Mouse (Mus musculus): ENCODE measurements at regions not wholly inside any gene's neighbourhood (a gene's known extent, or its start where the extent isn't known, plus 50 kb on each side); places are given as distances from the start of the nearest gene placed in this dataset.
A peak's percentile ranks its signal among the peaks of the same experiment; 100 is the strongest.

- no peak overlapping the region for H3K9ac ChIP-seq (ENCODE audit: low read length)
- no peaks in the 10 kb centered on the region for H3K27me3 ChIP-seq (replicated peaks; ENCODE audit: control insufficient read depth, insufficient read depth, low read length)
- ATAC-seq (replicated peaks; ENCODE audit: low FRiP score, low TSS enrichment, low read depth) (no peak), DNase-seq (ENCODE audit: low spot score) (no peak)
- H3K4me2 ChIP-seq (ENCODE audit: low read length), result no peak overlapping the region
- WGBS, result 54% methylated on average over 7 of the region's 7 CpGs
- H3K9me3 ChIP-seq (ENCODE audit: control insufficient read depth, low read length), result no peaks in the 10 kb centered on the region
- H3K4me1 ChIP-seq (replicated peaks; ENCODE audit: control insufficient read depth, insufficient read depth, low read length), result no peaks in the 10 kb centered on the region
- H3K36me3 ChIP-seq (ENCODE audit: control insufficient read depth, insufficient read depth, low read length), result no peaks in the 10 kb centered on the region
- no peak overlapping the region for H3K4me3 ChIP-seq (ENCODE audit: low read depth, low read length)
- no peak overlapping the region for H3K27ac ChIP-seq (ENCODE audit: low read depth)
Measured at GRCm38 (mm10) chr4:40357088-40357853, 78.0 kb upstream of the Ndufb6 start.

GRCm38 (mm10) chr4:40355791-40356450 is 76.7 kb upstream of the Ndufb6 start:
- 56% methylated on average over 3 of the region's 3 CpGs for WGBS
- Histone ChIP-seq H3K9ac (ENCODE audit: low read length) (no peak overlapping the region), H3K4me3 (ENCODE audit: low read depth, low read length) (no peak overlapping the region), H3K27me3 (replicated peaks; ENCODE audit: control insufficient read depth, insufficient read depth, low read length) (no peaks in the 10 kb centered on the region), H3K4me1 (replicated peaks; ENCODE audit: control insufficient read depth, insufficient read depth, low read length) (no peaks in the 10 kb centered on the region), H3K36me3 (ENCODE audit: control insufficient read depth, insufficient read depth, low read length) (no peaks in the 10 kb centered on the region), H3K9me3 (ENCODE audit: control insufficient read depth, low read length) (no peaks in the 10 kb centered on the region), H3K27ac (ENCODE audit: low read depth) (no peak overlapping the region), H3K4me2 (ENCODE audit: low read length) (no peak overlapping the region)
- DNase-seq (ENCODE audit: low spot score), result peak; percentile 34
- ATAC-seq (replicated peaks; ENCODE audit: low FRiP score, low TSS enrichment, low read depth), result no peak

DNA sequence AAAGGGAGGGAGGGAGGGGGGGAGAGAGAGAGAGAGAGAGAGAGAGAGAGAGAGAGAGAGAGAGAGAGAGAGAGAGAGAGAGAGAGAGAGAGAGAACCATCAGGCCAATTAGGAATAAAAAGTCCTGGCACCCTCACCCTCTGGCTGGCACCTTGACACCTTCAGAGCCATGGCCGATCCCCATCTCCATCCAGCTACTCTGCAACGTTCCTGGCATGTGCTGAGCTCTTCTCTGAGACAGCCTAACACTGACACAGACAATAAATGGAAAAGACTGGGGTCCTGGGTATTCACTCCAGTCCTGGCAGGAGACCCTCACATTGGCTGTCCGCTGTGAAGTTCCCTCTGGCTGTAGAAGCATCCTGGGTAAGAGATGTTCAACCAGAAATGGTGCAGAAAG is 75.2 kb upstream of the Ndufb6 start:
- Histone ChIP-seq H3K36me3 (ENCODE audit: control insufficient read depth, insufficient read depth, low read length) (no peaks in the 10 kb centered on the region), H3K27ac (ENCODE audit: low read depth) (no peak overlapping the region), H3K27me3 (replicated peaks; ENCODE audit: control insufficient read depth, insufficient read depth, low read length) (no peaks in the 10 kb centered on the region), H3K9me3 (ENCODE audit: control insufficient read depth, low read length) (no peaks in the 10 kb centered on the region), H3K4me2 (ENCODE audit: low read length) (no peak overlapping the region), H3K4me3 (ENCODE audit: low read depth, low read length) (no peak overlapping the region), H3K4me1 (replicated peaks; ENCODE audit: control insufficient read depth, insufficient read depth, low read length) (no peaks in the 10 kb centered on the region), H3K9ac (ENCODE audit: low read length) (no peak overlapping the region)
- WGBS, result 78% methylated on average over 3 of the region's 3 CpGs
- DNase-seq (ENCODE audit: low spot score) (peak; percentile 34), ATAC-seq (replicated peaks; ENCODE audit: low FRiP score, low TSS enrichment, low read depth) (no peak)

- H3K9me3 ChIP-seq (ENCODE audit: control insufficient read depth, low read length), result no peaks in the 10 kb centered on the region
- H3K4me1 ChIP-seq (replicated peaks; ENCODE audit: control insufficient read depth, insufficient read depth, low read length), result no peaks in the 10 kb centered on the region
- ATAC-seq (replicated peaks; ENCODE audit: low FRiP score, low TSS enrichment, low read depth) (no peak), DNase-seq (ENCODE audit: low spot score) (peak; percentile 18)
- no peaks in the 10 kb centered on the region for H3K27me3 ChIP-seq (replicated peaks; ENCODE audit: control insufficient read depth, insufficient read depth, low read length)
- no peak overlapping the region for H3K9ac ChIP-seq (ENCODE audit: low read length)
- no peak overlapping the region for H3K4me2 ChIP-seq (ENCODE audit: low read length)
- no peak overlapping the region for H3K27ac ChIP-seq (ENCODE audit: low read depth)
- WGBS, result 75% methylated on average over 7 of the region's 7 CpGs
- no peaks in the 10 kb centered on the region for H3K36me3 ChIP-seq (ENCODE audit: control insufficient read depth, insufficient read depth, low read length)
- H3K4me3 ChIP-seq (ENCODE audit: low read depth, low read length), result no peak overlapping the region
Measured at GRCm38 (mm10) chr4:40351648-40352047, 72.4 kb upstream of the Ndufb6 start.

DNA sequence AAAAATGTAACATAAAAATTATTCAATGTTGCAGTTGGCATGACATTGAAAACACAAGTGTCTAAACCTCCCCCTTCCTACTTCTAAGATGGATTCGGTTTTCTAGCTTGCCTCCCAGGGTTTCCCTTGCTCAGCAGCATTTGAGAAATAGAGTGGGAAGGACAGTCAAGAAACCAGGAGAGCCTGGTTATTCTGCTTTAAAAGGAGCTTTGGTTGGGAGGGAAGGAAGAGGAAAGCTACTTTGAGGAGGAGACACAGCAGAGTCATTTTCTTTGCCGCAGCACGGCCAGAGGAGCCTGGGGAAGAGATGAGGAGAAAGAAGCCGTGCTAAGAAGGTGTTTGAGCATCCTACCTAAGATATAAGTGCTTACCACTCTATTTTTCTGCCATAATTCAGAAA is 71.9 kb upstream of the Ndufb6 start:
- 78% methylated on average over 4 of the region's 4 CpGs for WGBS
- no peaks in the 10 kb centered on the region for H3K4me1 ChIP-seq (replicated peaks; ENCODE audit: control insufficient read depth, insufficient read depth, low read length)
- no peak overlapping the region for H3K4me2 ChIP-seq (ENCODE audit: low read length)
- no peaks in the 10 kb centered on the region for H3K36me3 ChIP-seq (ENCODE audit: control insufficient read depth, insufficient read depth, low read length)
- no peak overlapping the region for H3K4me3 ChIP-seq (ENCODE audit: low read depth, low read length)
- ATAC-seq (replicated peaks; ENCODE audit: low FRiP score, low TSS enrichment, low read depth) (no peak), DNase-seq (ENCODE audit: low spot score) (peak; percentile 43)
- H3K27me3 ChIP-seq (replicated peaks; ENCODE audit: control insufficient read depth, insufficient read depth, low read length), result no peaks in the 10 kb centered on the region
- H3K27ac ChIP-seq (ENCODE audit: low read depth), result no peak overlapping the region
- no peaks in the 10 kb centered on the region for H3K9me3 ChIP-seq (ENCODE audit: control insufficient read depth, low read length)
- no peak overlapping the region for H3K9ac ChIP-seq (ENCODE audit: low read length)

DNA sequence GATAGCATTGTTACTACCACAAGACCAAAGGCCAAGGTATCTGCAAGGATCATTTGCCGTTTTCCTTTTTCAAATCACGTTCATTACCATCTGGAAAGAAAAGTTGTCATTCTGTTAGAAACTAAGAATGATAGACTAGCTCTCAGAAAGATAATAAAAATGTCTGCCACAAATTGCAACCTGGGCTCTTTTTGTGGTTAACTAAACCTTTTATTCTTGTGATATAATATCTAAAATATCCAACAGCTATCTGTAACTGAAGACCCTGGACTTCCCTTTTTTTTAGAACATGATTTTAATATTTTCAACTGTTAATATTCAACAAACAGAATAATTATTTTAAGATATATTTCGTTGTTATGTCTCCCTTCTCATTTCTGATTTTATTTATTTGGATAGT is 66.6 kb upstream of the Ndufb6 start:
- no peak overlapping the region for H3K4me3 ChIP-seq (ENCODE audit: low read depth, low read length)
- H3K9me3 ChIP-seq (ENCODE audit: control insufficient read depth, low read length), result no peaks in the 10 kb centered on the region
- WGBS, result 49% methylated on average over 3 of the region's 3 CpGs
- no peak overlapping the region for H3K9ac ChIP-seq (ENCODE audit: low read length)
- ATAC-seq (replicated peaks; ENCODE audit: low FRiP score, low TSS enrichment, low read depth) (no peak), DNase-seq (ENCODE audit: low spot score) (no peak)
- no peak overlapping the region for H3K27ac ChIP-seq (ENCODE audit: low read depth)
- H3K27me3 ChIP-seq (replicated peaks; ENCODE audit: control insufficient read depth, insufficient read depth, low read length), result no peaks in the 10 kb centered on the region
- H3K4me2 ChIP-seq (ENCODE audit: low read length), result no peak overlapping the region
- H3K36me3 ChIP-seq (ENCODE audit: control insufficient read depth, insufficient read depth, low read length), result no peaks in the 10 kb centered on the region
- no peaks in the 10 kb centered on the region for H3K4me1 ChIP-seq (replicated peaks; ENCODE audit: control insufficient read depth, insufficient read depth, low read length)

- Histone ChIP-seq H3K36me3 (ENCODE audit: control insufficient read depth, insufficient read depth, low read length) (no peaks in the 10 kb centered on the region), H3K4me3 (ENCODE audit: low read depth, low read length) (no peak overlapping the region), H3K4me1 (replicated peaks; ENCODE audit: control insufficient read depth, insufficient read depth, low read length) (no peaks in the 10 kb centered on the region), H3K27me3 (replicated peaks; ENCODE audit: control insufficient read depth, insufficient read depth, low read length) (no peaks in the 10 kb centered on the region), H3K4me2 (ENCODE audit: low read length) (no peak overlapping the region), H3K9ac (ENCODE audit: low read length) (no peak overlapping the region), H3K27ac (ENCODE audit: low read depth) (no peak overlapping the region), H3K9me3 (ENCODE audit: control insufficient read depth, low read length) (no peaks in the 10 kb centered on the region)
- peak; percentile 13 for DNase-seq (ENCODE audit: low spot score)
- no peak for ATAC-seq (replicated peaks; ENCODE audit: low FRiP score, low TSS enrichment, low read depth)
- WGBS, result 85% methylated on average over 3 of the region's 3 CpGs
Measured at GRCm38 (mm10) chr4:40342181-40342580, 63.0 kb upstream of the Ndufb6 start.

GRCm38 (mm10) chr4:40334841-40335240 is 55.6 kb upstream of the Ndufb6 start:
- ATAC-seq (replicated peaks; ENCODE audit: low FRiP score, low TSS enrichment, low read depth) (no peak), DNase-seq (ENCODE audit: low spot score) (no peak)
- H3K27ac ChIP-seq (ENCODE audit: low read depth), result no peak overlapping the region
- whole genome bisulfite sequencing, result 37% methylated on average over 1 of the region's 1 CpGs
- no peaks in the 10 kb centered on the region for H3K9me3 ChIP-seq (ENCODE audit: control insufficient read depth, low read length)
- H3K4me3 ChIP-seq (ENCODE audit: low read depth, low read length), result no peak overlapping the region
- H3K4me2 ChIP-seq (ENCODE audit: low read length), result no peak overlapping the region
- no peaks in the 10 kb centered on the region for H3K27me3 ChIP-seq (replicated peaks; ENCODE audit: control insufficient read depth, insufficient read depth, low read length)
- no peaks in the 10 kb centered on the region for H3K36me3 ChIP-seq (ENCODE audit: control insufficient read depth, insufficient read depth, low read length)
- no peak overlapping the region for H3K9ac ChIP-seq (ENCODE audit: low read length)
- H3K4me1 ChIP-seq (replicated peaks; ENCODE audit: control insufficient read depth, insufficient read depth, low read length), result no peaks in the 10 kb centered on the region

DNA sequence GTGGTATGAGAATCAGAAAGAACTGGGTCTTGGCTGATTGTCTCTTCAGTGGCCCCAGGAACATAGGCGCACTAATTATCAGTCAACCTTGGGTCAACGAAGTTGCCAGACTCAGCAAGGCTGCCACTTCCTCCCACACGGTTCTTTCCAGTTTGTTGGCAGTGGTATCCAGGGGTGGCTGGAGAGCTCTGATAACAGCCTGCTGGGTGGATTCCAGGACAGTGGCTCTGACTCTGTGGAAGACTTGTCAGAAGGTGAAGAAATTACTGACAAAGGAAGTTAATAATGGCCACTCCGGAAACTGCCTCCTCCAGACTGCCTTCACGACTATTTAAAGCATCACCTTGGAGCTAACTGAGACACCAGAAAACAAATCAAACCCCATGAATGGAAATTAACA is 50.5 kb upstream of the Ndufb6 start:
- Histone ChIP-seq H3K4me2 (ENCODE audit: low read length) (no peak overlapping the region), H3K4me3 (ENCODE audit: low read depth, low read length) (no peak overlapping the region), H3K9ac (ENCODE audit: low read length) (no peak overlapping the region), H3K27ac (ENCODE audit: low read depth) (no peak overlapping the region), H3K9me3 (ENCODE audit: control insufficient read depth, low read length) (no peaks in the 10 kb centered on the region), H3K27me3 (replicated peaks; ENCODE audit: control insufficient read depth, insufficient read depth, low read length) (no peaks in the 10 kb centered on the region), H3K4me1 (replicated peaks; ENCODE audit: control insufficient read depth, insufficient read depth, low read length) (no peaks in the 10 kb centered on the region), H3K36me3 (ENCODE audit: control insufficient read depth, insufficient read depth, low read length) (no peaks in the 10 kb centered on the region)
- WGBS, result 67% methylated on average over 5 of the region's 5 CpGs
- ATAC-seq (replicated peaks; ENCODE audit: low FRiP score, low TSS enrichment, low read depth) (no peak), DNase-seq (ENCODE audit: low spot score) (no peak)
